Mouse (Mus musculus): ENCODE data around the gene Pomt1. TPM values are rescaled to one million over a fixed set of nuclear protein-coding genes. Genes with fewer than 3 reads are reported as not detected.

The Pomt1 gene
- polyA plus RNA-seq, 2 experiments = 9.6 to 10.1 TPM

- H3K27me3 ChIP-seq (ENCODE audit: control insufficient read depth, insufficient read depth, low read length) = no peaks in the 10 kb centered on the region
- no peak overlapping the region for H3K4me2 ChIP-seq (ENCODE audit: low read depth)
- H3K27ac ChIP-seq = no peak overlapping the region
- DNase-seq (ENCODE audit: low read depth in 3 of 3, low spot score in 3 of 3) (no peak), ATAC-seq (ENCODE audit: insufficient read depth) (no peak)
- no peak overlapping the region for H3K9ac ChIP-seq (replicated peaks)
- 86% methylated on average over 10 of the region's 10 CpGs for WGBS (ENCODE audit: insufficient replicate concordance)
- no peak for TF ChIP-seq EP300 (IDR thresholded peaks at IDR 0.05; ENCODE audit: low read depth)
- TF ChIP-seq CTCF (IDR thresholded peaks at IDR 0.05; ENCODE audit: low read depth) = no peak
- H3K9me3 ChIP-seq (ENCODE audit: control insufficient read depth, low read length) = no peaks in the 10 kb centered on the region
- no peak overlapping the region for H3K4me3 ChIP-seq (ENCODE audit: insufficient read depth in 1 of 2, low read depth in 2 of 2, low read length in 2 of 2)
- peaks cover 60% of the 10 kb centered on the region for H3K36me3 ChIP-seq (replicated peaks; ENCODE audit: control insufficient read depth, insufficient read depth, low read depth)
- no peaks in the 10 kb centered on the region for H3K4me1 ChIP-seq (replicated peaks; ENCODE audit: control insufficient read depth in 2 of 2, insufficient read depth in 2 of 2, low read length in 1 of 2)
Measured at GRCm38 (mm10) chr2:32216506-32216905, 19.9 kb upstream of the Pomt1 start.

GRCm38 (mm10) chr2:32217656-32218055 lies 18.7 kb upstream of the Pomt1 start:
- H3K4me3 ChIP-seq (ENCODE audit: insufficient read depth in 1 of 2, low read depth in 2 of 2, low read length in 2 of 2) = no peak overlapping the region
- no peaks in the 10 kb centered on the region for H3K27me3 ChIP-seq (ENCODE audit: control insufficient read depth, insufficient read depth, low read length)
- DNase-seq (ENCODE audit: low read depth in 3 of 3, low spot score in 3 of 3) (no peak), ATAC-seq (ENCODE audit: insufficient read depth) (no peak)
- no peak overlapping the region for H3K4me2 ChIP-seq (ENCODE audit: low read depth)
- H3K4me1 ChIP-seq (replicated peaks; ENCODE audit: control insufficient read depth in 2 of 2, insufficient read depth in 2 of 2, low read length in 1 of 2) = no peaks in the 10 kb centered on the region
- 79% methylated on average over 8 of the region's 8 CpGs for WGBS (ENCODE audit: insufficient replicate concordance)
- TF ChIP-seq EP300 (IDR thresholded peaks at IDR 0.05; ENCODE audit: low read depth) = no peak
- TF ChIP-seq CTCF (IDR thresholded peaks at IDR 0.05; ENCODE audit: low read depth) = no peak
- peaks cover 59% of the 10 kb centered on the region for H3K36me3 ChIP-seq (replicated peaks; ENCODE audit: control insufficient read depth, insufficient read depth, low read depth)
- H3K9me3 ChIP-seq (ENCODE audit: control insufficient read depth, low read length) = no peaks in the 10 kb centered on the region
- no peak overlapping the region for H3K9ac ChIP-seq (replicated peaks)
- no peak overlapping the region for H3K27ac ChIP-seq

GRCm38 (mm10) chr2:32218113-32218512 lies 18.3 kb upstream of the Pomt1 start:
- no peak overlapping the region for H3K27ac ChIP-seq
- no peak overlapping the region for H3K4me2 ChIP-seq (ENCODE audit: low read depth)
- ATAC-seq (ENCODE audit: insufficient read depth) (no peak), DNase-seq (ENCODE audit: low read depth in 3 of 3, low spot score in 3 of 3) (no peak)
- H3K36me3 ChIP-seq (replicated peaks; ENCODE audit: control insufficient read depth, insufficient read depth, low read depth) = peaks cover 60% of the 10 kb centered on the region
- no peaks in the 10 kb centered on the region for H3K27me3 ChIP-seq (ENCODE audit: control insufficient read depth, insufficient read depth, low read length)
- no peaks in the 10 kb centered on the region for H3K4me1 ChIP-seq (replicated peaks; ENCODE audit: control insufficient read depth in 2 of 2, insufficient read depth in 2 of 2, low read length in 1 of 2)
- H3K4me3 ChIP-seq (ENCODE audit: insufficient read depth in 1 of 2, low read depth in 2 of 2, low read length in 2 of 2) = no peak overlapping the region
- H3K9ac ChIP-seq (replicated peaks) = no peak overlapping the region
- no peaks in the 10 kb centered on the region for H3K9me3 ChIP-seq (ENCODE audit: control insufficient read depth, low read length)
- TF ChIP-seq CTCF (IDR thresholded peaks at IDR 0.05; ENCODE audit: low read depth) (no peak), EP300 (IDR thresholded peaks at IDR 0.05; ENCODE audit: low read depth) (no peak)
- WGBS (ENCODE audit: insufficient replicate concordance) = 88% methylated on average over 5 of the region's 5 CpGs

- no peak for DNase-seq (ENCODE audit: low read depth in 3 of 3, low spot score in 3 of 3)
- no peak overlapping the region for H3K4me2 ChIP-seq (ENCODE audit: low read depth)
- H3K4me3 ChIP-seq (ENCODE audit: insufficient read depth in 1 of 2, low read depth in 2 of 2, low read length in 2 of 2) = no peak overlapping the region
- TF ChIP-seq EP300 (IDR thresholded peaks at IDR 0.05; ENCODE audit: low read depth) (no peak), CTCF (IDR thresholded peaks at IDR 0.05; ENCODE audit: low read depth) (no peak)
- peaks cover 64% of the 10 kb centered on the region for H3K36me3 ChIP-seq (replicated peaks; ENCODE audit: control insufficient read depth, insufficient read depth, low read depth)
- H3K27me3 ChIP-seq (ENCODE audit: control insufficient read depth, insufficient read depth, low read length) = no peaks in the 10 kb centered on the region
- H3K9me3 ChIP-seq (ENCODE audit: control insufficient read depth, low read length) = no peaks in the 10 kb centered on the region
- H3K4me1 ChIP-seq (replicated peaks; ENCODE audit: control insufficient read depth in 2 of 2, insufficient read depth in 2 of 2, low read length in 1 of 2) = no peaks in the 10 kb centered on the region
- H3K9ac ChIP-seq (replicated peaks) = no peak overlapping the region
- 81% methylated on average over 11 of the region's 11 CpGs for WGBS (ENCODE audit: insufficient replicate concordance)
- no peak overlapping the region for H3K27ac ChIP-seq
- ATAC-seq (ENCODE audit: insufficient read depth) = no peak
Measured at GRCm38 (mm10) chr2:32218541-32219334, 17.7 kb upstream of the Pomt1 start.

- H3K9me3 ChIP-seq (ENCODE audit: control insufficient read depth, low read length) = no peaks in the 10 kb centered on the region
- no peak overlapping the region for H3K4me2 ChIP-seq (ENCODE audit: low read depth)
- no peak overlapping the region for H3K4me3 ChIP-seq (ENCODE audit: insufficient read depth in 1 of 2, low read depth in 2 of 2, low read length in 2 of 2)
- 85% methylated on average over 14 of the region's 14 CpGs for WGBS (ENCODE audit: insufficient replicate concordance)
- no peaks in the 10 kb centered on the region for H3K27me3 ChIP-seq (ENCODE audit: control insufficient read depth, insufficient read depth, low read length)
- no peak overlapping the region for H3K9ac ChIP-seq (replicated peaks)
- TF ChIP-seq EP300 (IDR thresholded peaks at IDR 0.05; ENCODE audit: low read depth) = no peak
- TF ChIP-seq CTCF (IDR thresholded peaks at IDR 0.05; ENCODE audit: low read depth) = no peak
- DNase-seq (ENCODE audit: low read depth in 3 of 3, low spot score in 3 of 3) (no peak), ATAC-seq (ENCODE audit: insufficient read depth) (no peak)
- no peaks in the 10 kb centered on the region for H3K4me1 ChIP-seq (replicated peaks; ENCODE audit: control insufficient read depth in 2 of 2, insufficient read depth in 2 of 2, low read length in 1 of 2)
- H3K27ac ChIP-seq = no peak overlapping the region
- peaks cover 69% of the 10 kb centered on the region for H3K36me3 ChIP-seq (replicated peaks; ENCODE audit: control insufficient read depth, insufficient read depth, low read depth)
Measured at GRCm38 (mm10) chr2:32219501-32219900, 16.9 kb upstream of the Pomt1 start.
